Mouse (Mus musculus) E14TG2a.4 (cell line): ENCODE data around the gene Prf1.

Experiments used
- CTCF ChIP-seq: conservative IDR thresholded peaks from 2 replicates; pipeline ENCODE4 v1.5.1; 2014; ENCODE audit warnings: low read length
- NANOG ChIP-seq: IDR thresholded peaks from 2 replicates; pipeline ENCODE4 v1.6.1; 2014; ENCODE audit warnings: borderline replicate concordance, low read length, mixed read lengths

DNA sequence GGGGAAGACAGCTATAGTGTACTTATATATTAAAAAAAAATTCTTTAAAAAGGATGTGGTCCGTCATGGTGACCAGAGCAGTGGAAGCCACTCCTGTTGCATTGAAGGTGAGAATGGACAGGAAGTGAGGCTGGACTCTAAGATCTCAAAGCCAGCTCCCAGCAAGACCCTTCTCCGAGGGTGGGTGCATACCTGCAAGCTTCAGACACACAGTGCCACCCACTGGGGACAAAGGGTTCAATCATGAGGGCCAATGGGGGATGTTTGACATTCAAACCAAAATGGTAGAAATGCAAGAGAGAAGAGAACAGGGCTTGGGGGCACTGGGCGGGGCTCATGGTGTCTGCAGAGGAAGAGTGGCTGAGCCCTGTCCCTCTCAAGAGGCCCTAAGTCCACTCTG, 20.9 kb downstream of the Prf1 start:
- TF ChIP-seq CTCF, result no peak
- TF ChIP-seq NANOG, result no peak
